Mouse (Mus musculus) natural killer cell, adult 2 months (primary cell): ENCODE results near the gene Cnnm2.

ENCODE experiments used
- DNase-seq, 2 experiments: peaks; one replicate each; pipeline ENCODE4 v3.0.0; 2022; ENCODE audit warnings: low spot score in 2 of 2

Cnnm2 gene

DNA sequence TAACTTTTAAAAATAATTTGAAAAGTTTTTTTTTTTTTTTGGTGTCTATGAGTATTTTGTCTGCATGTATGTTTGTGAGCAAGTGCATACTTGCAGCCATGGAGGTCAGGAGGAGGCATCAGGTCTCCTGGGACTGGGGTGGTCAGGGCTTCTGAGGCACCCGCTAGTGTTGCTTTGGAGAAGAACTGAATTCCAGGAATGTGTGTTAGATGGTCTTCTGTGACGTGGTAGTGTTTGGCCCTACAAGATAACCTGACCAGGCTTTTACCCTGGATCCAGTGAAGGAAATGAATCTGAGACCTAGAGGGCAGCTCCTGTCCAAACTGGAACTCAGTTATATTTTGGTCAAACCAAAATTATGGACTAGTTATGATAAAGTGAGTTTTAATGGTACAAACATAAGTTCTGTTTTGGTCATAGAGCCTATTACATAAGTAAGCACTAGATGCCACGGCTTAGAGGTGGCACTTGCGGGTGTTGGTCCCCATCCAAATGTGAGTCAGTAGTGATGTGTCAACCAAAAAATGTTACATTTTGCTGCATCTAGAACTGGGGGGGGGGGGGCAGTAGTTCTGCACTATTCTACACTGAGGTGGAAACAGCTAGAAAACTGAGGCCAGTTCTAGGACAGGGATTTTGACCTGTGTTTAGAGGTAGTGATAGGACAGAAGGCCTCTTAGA is 38.6 kb downstream of the Cnnm2 start:
- no peak for DNase-seq

DNA sequence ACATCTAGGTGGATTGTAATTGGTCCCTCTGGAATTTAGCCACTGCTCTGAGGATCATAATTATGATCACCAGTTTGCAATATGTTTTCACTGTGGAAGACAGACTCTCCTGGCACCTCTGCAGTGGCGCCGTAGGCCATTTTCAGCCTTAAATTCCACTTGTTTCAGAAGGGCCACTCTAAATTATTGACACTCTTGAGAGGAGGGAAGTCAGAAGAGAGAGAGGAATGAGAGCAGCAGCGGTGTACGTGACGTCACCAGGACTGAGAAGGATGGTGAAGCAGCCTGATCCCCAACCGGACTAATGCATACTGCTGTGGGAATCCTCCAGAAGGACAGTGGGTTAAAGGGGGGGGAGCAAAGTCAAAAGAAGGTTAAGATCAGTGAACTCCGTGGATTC is 40.1 kb downstream of the Cnnm2 start:
- no peak for DNase-seq

DNA sequence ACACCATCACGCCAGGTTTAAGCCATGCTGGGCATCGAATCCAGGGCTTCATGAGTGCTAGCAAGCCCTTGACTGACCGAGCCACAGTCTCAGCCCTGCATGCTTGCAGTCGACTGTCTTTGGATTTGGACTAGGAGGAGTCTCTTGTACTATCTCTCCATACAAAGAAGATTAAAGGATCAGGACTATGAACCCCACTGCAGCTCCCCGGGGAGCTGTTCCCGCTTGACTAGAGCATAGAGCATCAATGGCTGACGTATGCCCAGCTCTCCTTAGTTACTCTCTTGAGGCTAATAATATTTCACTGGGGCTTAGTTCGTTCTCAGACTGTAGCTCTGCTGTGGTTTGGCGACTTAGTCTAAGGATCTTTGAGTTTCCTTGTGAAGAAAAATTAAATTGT is 40.9 kb downstream of the Cnnm2 start:
- no peak for DNase-seq

DNA sequence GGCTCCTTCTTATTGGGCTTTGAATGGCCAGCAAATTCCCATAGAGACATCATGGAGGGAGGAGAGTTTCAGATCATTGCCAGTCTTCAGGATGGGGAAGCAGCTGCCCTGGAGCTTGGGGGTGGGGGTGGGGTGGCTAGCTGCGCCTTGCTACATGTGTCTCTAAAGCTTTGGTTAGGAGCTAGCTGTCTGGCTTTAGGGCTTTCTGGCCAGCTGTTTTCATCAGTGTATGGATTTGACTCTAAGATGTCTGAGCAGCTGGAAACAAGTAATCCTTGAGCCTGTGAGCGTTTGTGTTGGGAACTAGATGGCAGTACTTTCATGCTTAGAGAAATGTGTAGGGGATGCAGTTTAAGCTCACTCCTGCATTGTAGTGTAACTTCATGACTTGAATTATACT is 42.3 kb downstream of the Cnnm2 start:
- DNase-seq = no peak

DNA sequence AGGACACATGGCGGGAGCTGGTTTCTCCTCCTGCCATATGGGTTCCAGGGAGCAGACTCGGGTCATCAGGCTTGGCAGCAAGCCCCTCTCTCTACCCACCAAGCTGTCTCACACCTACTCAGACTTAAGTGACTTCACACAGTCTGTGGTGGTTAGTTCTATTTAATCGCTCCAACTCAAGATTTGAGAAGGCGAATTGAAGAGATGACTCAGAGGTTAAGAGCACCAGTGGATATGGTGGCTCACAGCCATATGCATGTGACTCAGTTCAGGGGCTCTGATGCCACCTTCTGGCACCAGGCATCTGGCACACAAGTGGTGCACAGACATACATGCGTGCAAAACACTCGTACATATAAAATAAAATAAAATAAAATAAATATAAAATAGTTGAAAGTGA is 43.4 kb downstream of the Cnnm2 start:
- DNase-seq = no peak

DNA sequence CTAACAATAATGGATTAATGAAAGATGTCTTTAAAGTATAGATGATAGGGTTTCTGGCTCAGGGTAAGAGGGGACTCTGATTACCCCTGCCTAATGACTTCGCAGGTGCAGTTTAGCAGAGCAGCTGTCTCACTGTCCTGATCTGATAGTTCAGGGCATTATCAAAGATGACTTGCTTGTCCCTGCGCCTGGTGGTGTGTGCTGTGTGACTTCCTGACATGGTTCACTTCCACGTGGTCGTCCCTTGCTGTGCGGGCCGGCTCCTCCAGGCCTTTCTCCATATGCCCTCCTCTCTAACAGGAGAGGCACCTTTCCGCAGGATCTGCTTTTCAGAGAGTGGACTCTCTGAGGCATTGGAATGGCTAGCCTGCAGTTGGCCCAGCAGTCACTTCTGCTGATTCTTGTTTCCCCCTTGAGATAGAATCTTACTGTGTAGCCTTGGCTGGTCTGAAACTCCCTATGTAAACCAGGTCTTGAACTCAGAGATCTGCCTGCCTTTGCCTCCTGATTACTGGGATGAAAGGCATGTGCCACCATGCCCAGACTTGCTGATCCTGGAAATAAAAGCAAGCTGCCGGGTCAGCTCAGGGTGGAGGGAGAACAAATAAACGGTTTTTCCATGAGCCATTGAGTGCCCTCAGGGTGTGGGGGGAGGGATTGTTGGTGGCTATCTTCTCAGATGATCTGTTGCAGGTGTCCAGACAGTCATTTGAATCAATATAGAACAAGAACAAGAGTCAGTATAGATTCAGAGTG is 44.7 kb downstream of the Cnnm2 start:
- no peak for DNase-seq

DNA sequence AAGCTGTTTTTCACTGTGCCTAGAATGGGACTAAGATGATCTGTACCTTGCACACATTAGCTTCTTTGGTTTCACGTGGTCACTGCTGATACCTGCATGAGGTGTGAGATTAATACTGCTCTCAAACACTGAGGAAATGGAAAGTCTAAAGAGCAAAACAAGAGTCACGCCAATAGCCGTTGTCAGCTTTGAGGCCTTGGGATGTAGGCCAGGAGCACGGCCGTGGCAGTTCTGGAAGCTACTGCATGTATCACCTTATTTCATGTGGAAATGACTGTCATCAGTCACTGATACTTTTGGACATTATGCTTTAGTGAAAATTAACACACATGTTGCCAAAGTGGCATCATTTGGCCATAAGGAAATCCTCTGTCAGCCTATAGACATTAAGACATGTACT is 46.9 kb downstream of the Cnnm2 start:
- no peak for DNase-seq

DNA sequence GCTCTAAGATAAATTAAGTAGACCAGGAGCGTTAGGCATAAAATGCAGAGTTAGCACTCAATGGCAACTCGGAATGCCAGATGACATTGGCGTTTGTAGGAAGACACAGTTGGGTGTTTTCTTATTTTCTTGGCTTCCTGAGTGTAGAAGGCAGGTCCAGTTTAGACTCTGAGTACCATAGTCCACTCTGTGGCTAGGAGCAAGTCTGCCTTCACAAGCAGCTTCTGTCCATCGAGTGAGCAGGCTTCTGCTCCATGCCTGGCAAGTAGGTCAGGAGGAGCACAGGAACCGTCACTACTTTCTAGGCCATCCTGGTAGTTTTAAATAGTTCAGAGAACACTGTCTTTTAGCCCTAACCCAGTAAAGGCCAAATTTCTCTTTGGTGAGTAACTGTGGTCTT is 47.6 kb downstream of the Cnnm2 start:
- no peak for DNase-seq

DNA sequence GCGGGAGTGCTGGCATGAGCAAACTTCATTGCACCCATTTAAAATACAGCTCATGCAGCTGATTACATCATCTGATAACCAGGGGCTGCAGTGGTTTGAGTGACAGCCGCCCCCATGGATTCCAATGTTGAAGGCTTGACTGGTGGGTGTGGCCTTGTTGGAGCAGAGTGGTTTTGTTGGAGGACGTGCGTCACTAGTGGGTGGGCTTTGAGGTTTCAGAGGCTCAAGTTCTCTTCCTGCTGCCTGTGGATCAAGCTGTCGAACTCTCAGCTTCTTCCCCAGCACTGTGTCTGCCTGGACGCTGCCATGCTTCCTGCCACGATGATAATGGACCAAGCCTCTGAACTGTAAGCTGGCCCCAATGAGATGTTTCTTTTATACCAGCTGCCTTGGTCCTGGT is 57.9 kb downstream of the Cnnm2 start:
- DNase-seq = peak in 1 of 2 experiments; percentile 6

DNA sequence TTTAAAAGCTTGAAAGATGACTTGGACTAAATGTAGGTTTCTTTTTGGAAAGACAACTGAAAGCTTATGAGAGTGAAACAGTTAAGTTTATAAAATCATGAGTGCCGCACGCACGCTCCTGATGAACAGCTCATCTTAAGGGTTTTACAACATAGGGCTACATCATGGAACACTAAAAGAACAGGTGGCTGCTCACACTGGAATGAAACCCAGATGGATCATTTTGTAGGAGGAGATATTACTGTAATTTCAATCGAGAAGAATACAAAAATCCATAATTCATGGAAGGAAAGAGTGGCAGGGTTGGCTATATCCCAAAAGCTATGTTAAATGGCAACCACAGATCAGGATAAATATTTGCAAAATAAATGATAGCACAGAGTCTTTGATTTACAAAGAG is 61.1 kb downstream of the Cnnm2 start:
- DNase-seq = no peak

DNA sequence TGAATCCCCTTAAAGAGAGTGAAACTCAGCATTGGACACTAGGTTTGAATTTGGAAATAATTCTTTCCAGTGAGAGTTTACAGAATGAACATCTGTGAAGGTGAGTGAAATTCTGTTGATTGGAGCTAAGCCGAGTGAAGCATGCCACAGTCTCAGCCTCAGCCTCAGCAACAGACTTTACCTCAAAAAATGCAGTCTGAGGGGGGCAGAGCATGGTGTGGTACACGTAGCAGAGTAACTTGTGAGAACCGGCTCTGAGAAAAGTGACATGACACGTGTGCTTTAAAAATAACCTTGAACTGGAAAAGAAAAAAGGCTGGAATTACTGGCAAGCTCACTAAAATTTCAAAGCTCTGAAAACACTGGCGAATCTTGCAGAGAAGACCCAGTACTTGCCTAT is 62.4 kb downstream of the Cnnm2 start:
- DNase-seq = no peak

DNA sequence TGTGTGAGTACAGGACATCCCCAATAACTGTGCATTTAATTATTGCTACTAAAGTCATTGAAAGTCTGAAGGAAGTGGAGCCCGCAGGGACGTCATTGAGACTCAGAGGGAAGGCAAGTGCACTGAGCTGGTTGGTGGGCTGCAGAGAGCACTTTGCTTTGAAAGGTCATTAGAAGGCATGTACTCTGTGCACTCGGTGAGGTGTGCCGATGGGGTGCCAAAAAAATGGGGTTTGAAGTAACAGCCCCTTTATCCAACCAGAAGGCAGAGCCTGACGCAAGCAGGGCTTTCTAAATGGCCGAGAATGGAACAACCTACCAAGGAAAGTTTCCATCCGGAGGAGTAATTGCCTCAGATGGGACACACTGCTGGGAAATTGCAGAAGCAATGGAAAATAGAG is 63.5 kb downstream of the Cnnm2 start:
- DNase-seq = no peak

DNA sequence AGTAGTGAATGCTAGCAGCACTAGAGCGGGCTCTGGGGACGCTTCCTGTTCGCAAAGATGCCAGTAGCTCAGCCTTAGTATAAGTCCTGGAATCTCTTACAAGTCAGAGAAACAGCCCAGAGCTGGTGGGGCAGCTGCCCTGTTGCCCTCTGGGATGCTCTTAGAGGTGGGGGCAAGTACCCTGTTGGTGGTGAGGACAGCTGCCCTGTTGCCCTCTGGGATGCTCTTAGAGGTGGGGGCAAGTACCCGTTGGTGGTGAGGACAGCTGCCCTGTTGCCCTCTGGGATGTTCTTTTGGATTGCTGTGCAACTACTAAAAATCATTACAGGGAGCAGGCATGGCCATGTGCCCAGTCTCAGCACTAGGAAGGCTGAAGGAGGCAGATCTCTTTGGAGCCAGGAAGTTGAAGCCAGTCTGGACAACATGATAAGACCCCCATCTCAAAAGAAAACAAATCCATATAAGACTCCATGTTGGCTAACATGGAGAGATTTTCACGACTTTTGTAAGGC is 66.3 kb downstream of the Cnnm2 start:
- no peak for DNase-seq

DNA sequence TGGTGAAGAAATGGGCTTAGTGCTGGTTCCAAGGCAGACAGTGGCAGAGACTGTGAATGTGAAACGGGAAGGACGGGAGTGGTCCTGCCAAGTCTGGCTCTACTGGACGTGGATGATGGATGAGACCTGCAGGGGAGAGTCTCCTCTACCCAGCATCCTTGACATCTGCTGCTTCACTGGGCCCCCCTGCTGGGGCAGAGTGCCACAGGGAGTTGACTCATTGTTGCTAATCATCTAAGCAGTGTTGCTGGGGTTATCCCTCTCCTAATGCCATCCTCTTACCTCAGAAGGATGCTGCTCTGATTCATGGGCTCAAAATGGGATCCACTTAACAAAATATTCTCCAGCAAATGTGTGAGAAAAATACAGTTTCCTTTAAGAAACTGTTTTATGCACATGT is 67.6 kb downstream of the Cnnm2 start:
- no peak for DNase-seq

DNA sequence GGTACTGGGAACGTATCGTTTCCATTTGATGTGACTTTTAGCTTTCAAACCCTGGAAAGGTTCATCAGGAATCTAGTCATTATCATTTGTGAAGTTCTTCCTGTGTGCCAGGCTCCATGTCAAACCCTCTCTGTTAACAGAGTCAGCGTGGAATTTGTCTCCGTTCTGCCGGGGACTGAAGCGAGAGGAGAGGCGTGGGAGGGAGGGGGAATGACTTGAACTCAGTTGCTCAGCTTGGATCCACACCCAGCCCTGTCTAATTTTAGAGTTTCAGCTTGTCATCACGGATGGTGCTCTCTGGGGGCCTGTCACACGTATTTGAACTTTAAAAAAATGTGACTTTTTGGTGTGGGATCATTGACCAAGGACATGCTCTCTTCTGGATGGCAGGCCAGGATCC is 70.0 kb downstream of the Cnnm2 start:
- DNase-seq = no peak

DNA sequence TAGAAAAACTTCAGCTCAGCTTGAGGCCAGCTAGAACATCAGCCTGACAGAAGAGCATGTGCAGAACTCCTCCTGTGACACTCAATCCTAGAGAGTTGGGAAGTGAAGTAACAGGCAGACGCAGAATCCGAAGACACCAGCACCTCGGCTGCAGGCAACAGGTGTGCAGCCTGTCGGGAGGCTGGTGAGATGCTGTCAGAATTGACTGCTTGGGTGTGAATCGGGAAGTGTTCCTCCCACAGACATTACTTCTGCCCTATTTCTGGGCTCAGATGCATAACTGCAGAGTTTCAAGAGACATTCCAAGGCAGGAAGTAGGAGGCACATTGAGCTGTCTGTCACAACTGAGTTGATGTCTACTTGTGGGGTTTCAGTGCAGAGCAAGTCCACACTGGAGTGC is 72.9 kb downstream of the Cnnm2 start:
- no peak for DNase-seq

DNA sequence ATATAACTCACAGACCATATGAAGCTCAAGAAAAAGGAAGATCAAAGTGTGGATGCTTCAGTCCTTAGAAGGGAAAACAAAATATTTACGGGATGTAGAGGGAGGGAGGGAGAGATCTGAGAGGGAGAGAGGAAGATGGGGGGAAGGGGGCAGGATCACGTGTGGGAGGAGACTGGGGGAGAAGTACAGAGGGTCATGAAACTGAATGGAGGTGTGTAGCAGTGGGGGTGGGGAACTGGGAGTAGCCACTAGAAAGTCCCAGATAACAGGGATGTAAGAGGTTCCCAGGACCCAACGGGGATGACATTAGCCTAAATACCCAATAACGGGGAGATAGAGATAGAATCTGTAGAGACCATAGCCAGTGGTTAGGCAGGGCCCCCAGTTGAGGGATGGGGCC is 73.9 kb downstream of the Cnnm2 start:
- no peak for DNase-seq

DNA sequence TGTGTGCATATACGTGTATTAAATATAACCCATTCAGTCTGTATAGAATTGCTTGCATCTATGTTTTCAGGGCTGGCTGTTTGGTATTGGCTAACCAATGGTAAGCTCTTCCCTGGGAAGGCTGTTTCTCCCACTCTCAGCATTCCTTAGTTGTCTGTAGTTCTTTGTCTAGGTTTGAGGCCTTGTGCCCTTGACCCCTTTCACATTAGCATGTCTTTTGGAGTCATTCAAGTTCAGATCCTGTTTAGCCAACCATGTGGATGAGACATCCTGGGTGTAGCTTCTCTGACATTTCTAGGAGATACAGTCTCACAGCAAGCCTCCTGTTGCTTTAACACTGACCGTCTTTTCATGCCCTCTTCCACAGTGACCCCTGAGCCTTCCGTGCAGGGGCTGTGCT is 74.7 kb downstream of the Cnnm2 start:
- no peak for DNase-seq

DNA sequence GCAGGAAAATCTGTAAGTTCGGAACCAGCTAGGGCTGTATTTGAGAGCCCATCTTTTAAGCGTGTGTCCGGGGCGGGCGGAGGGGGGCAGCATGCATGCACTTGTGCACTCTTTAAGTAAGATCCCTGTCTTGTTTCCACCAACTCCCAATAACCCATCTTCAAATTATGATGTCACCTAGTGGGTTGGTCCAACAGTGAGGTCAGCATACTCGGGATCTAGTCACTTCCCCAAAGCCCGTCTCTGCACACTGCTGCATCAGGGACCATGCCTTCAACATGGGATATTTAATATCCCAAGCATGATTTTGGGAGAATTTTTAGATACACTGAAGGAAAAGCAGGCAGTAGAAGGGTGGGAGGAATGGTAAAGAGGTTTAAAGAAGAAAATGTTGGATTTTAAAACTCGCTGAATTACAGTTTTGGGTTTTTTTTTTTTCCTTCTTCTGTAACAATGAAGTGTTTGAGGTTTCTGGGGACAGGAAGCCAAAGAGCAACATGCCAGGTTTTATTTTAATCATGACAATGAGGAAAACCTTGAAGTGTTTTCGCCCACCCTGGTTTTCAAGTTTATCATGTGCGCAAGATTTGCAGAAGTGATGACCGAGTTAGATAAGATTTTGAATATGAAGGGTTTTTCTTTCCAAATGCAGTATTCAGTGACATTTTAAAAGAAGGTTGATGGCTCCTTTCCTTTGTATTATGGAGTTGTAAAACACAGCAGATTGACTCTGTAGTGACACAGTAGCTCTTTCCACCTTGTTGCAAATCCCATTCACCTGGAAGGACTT is 76.1 kb downstream of the Cnnm2 start:
- DNase-seq = no peak

DNA sequence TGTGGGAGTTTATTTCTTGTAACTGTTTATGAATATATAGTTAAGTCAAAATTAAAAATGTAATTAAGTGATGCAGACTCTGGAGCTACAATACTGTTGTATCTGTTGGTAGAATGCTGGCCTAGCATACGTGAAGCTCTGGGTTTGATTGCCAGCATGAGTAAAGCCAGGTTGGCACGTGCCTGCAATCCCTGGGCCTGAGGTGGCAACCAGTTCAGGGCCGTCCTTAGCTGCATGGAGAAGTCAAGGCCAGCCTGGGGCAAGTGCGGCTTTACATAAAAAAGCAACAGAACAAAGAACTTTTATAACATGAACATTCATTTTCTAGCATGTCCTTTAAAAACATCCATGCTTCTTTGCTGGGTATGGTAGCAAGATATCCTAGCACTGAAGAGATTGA is 79.6 kb downstream of the Cnnm2 start:
- DNase-seq = no peak

DNA sequence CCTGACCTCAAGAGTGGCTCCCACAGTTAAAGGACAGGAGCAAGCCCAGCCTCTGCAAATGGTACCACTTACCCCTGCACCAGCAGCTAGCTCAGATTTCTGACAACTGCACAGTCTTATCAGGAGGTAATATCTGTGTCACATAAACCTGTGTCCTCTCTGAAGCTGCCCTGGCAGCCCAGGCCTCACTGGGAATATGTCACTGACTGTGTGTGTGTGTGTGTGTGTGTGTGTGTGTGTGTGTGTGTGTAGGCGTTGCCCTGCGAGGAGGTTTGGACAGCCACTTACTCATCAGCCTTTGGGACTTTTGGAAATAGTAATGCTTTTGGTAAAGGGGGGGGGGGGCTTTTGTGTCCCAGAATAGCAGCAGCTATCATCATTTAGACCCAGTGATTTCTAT is 81.6 kb downstream of the Cnnm2 start:
- no peak for DNase-seq

DNA sequence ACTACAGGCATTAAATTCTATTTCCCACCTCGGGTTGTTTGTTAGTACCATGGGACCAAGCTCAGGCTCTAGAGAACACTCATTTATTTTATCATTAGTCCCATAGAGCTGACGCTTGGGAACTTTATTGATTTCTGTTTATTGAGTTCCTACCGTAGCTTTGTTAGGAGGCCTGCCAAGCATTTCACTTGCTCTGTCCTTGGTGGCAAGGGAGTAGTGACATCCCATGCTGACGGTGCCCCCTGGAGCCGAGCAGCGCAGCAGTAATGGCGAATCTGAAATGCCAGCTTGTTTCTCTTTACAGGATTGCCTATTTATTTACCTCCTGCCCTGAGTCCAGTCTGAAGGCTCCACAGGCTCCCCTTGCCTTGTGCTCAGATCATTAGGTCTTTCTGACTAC is 84.7 kb downstream of the Cnnm2 start:
- DNase-seq = no peak

DNA sequence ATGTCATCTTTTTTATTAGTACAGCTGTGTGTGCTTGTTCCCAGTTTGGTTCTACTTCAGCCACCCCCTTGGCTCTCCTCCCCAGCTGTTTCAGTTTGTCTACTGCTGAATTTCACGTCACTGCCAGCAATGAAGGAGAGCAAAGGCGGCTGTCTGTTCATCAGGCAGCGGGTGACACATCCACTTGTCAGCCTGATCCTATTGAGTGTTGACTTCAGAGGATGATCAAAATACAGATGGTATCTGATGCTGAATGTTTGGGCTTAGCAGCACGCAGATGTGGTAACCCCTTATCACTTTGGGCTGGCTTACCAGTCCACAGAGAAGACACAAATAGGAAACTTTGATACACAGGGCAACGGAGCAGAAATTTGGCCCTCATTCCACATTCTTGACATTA is 85.1 kb downstream of the Cnnm2 start:
- no peak for DNase-seq
